In the genomic region with DNA sequence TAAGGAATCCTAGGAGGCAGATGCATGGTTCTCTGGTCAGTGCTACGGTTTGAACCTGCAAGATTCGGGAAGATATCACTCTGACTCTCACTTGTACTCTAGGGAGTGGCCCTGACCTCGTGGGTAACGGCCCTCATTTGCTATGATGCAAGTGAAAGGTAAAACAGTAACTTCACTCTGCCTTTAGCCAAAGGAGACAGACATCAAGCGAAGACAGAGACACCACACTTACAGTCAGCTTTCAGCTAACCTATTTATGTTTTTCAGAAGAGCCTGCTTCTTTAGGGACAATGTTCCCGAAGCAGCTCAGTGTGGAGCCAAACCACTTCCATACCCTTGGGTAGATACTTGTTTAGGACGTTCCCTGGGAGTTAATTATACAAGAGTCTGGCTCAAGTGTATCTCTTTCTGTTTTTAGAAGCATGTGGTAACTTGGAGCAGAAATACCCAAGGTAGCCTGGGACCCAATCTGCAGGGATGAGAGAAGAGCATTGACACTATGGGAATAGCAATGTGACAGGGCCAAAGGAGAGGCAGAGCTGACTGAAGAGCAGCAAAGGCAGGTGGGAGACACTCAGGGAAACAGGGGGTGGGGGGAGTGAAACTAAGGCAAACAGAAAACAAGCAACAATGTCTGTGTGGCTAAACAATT, we compare ENCODE assay signal across 9 mouse cellular contexts. TPM values are rescaled to one million over a fixed set of nuclear protein-coding genes. Genes with fewer than 3 reads are reported as not detected.
DNase-seq lines count a peak whose midpoint lies in the region; ATAC-seq and TF ChIP-seq lines count a peak whose summit lies in the region.
"Had no signal": no experiment of that assay in that cellular context is flagged by ENCODE, and none has a peak within 500 bp of the region (broad histone marks: within the 10 kb centered on the region; RNA-seq: fewer than 3 reads in every experiment).

No protein-coding gene starts in this region.

- no peak for TF ChIP-seq CTCF in embryonic fibroblast, embryonic 13.5 days (IDR thresholded peaks at IDR 0.05; ENCODE audit: borderline replicate concordance, insufficient read depth, low read length)
- no peak for TF ChIP-seq CTCF in intestine, postnatal 0 days (IDR thresholded peaks at IDR 0.05; ENCODE audit: low read depth)

- H3K36me3 ChIP-seq in lung, embryonic 16.5 days (ENCODE audit: control insufficient read depth, insufficient read depth, low read length), result no peaks in the 10 kb centered on the region
- no peaks in the 10 kb centered on the region for H3K36me3 ChIP-seq in intestine, postnatal 0 days (ENCODE audit: control insufficient read depth, insufficient read depth)
- H3K36me3 ChIP-seq in midbrain, embryonic 15.5 days (replicated peaks), result no peaks in the 10 kb centered on the region

- peak overlapping the region; percentile 99 for H3K27ac ChIP-seq in lung, embryonic 16.5 days (ENCODE audit: low read length)
- H3K27ac ChIP-seq in embryonic fibroblast, embryonic 13.5 days (ENCODE audit: insufficient read depth, low read length), result peak overlapping the region; percentile 93; the same call in 1 of the 2 replicates
- no peak overlapping the region; the same call in 1 of the 2 replicates for H3K27ac ChIP-seq in intestine, postnatal 0 days (ENCODE audit: low read depth, low read length)
- H3K27ac ChIP-seq in midbrain, embryonic 15.5 days, result peak overlapping the region; percentile 98

- H3K4me3 ChIP-seq in lung, embryonic 16.5 days (ENCODE audit: low read length), result peak overlapping the region; percentile 58
- H3K4me3 ChIP-seq in embryonic fibroblast, embryonic 13.5 days (ENCODE audit: insufficient read depth, low read length), result no peak overlapping the region
- H3K4me3 ChIP-seq in intestine, postnatal 0 days (ENCODE audit: low read depth, low read length), result no peak overlapping the region
- H3K4me3 ChIP-seq in midbrain, embryonic 15.5 days, result no peak overlapping the region

- no peak for ATAC-seq in lung, embryonic 16.5 days (ENCODE audit: low read depth)
- no peak for ATAC-seq in intestine, postnatal 0 days
- no peak for ATAC-seq in midbrain, embryonic 15.5 days (replicated peaks)

- H3K9me3 ChIP-seq in lung, embryonic 16.5 days (ENCODE audit: control insufficient read depth, low read length), result no peaks in the 10 kb centered on the region
- no peaks in the 10 kb centered on the region for H3K9me3 ChIP-seq in intestine, postnatal 0 days (ENCODE audit: control insufficient read depth)
- no peaks in the 10 kb centered on the region for H3K9me3 ChIP-seq in midbrain, embryonic 15.5 days

- DNase-seq in lung, adult 18-20 months, result no peak
- DNase-seq in right cerebral cortex, postnatal 36 days (ENCODE audit: low spot score in 2 of 2), result no peak
- no peak for DNase-seq in spleen, postnatal 36 days (ENCODE audit: low spot score in 2 of 2)
- DNase-seq in ovary, postnatal 10 days (ENCODE audit: low spot score), result no peak

- peak overlapping the region; percentile 87 for H3K9ac ChIP-seq in lung, embryonic 16.5 days (ENCODE audit: low read length)
- no peak overlapping the region for H3K9ac ChIP-seq in intestine, postnatal 0 days (ENCODE audit: low read depth, low read length)
- H3K9ac ChIP-seq in midbrain, embryonic 15.5 days, result no peak overlapping the region; the same call in 1 of the 2 replicates

- no peak; the same call in 1 of the 2 replicates for TF ChIP-seq POLR2A in embryonic fibroblast, embryonic 13.5 days (IDR thresholded peaks at IDR 0.05; ENCODE audit: low read depth, low read length)

- H3K27me3 ChIP-seq in lung, embryonic 16.5 days (ENCODE audit: control insufficient read depth, insufficient read depth, low read depth, low read length), result no peaks in the 10 kb centered on the region
- H3K27me3 ChIP-seq in intestine, postnatal 0 days (replicated peaks; ENCODE audit: control insufficient read depth, insufficient read depth, low read length), result no peaks in the 10 kb centered on the region
- H3K27me3 ChIP-seq in midbrain, embryonic 15.5 days (replicated peaks), result no peaks in the 10 kb centered on the region

- H3K4me2 ChIP-seq in lung, embryonic 16.5 days (ENCODE audit: low read depth, low read length), result peak overlapping the region; percentile 67
- peak overlapping the region; percentile 78 for H3K4me2 ChIP-seq in intestine, postnatal 0 days (replicated peaks; ENCODE audit: low read depth)
- H3K4me2 ChIP-seq in midbrain, embryonic 15.5 days, result peak overlapping the region; percentile 67

- peaks cover 26% of the 10 kb centered on the region for H3K4me1 ChIP-seq in lung, embryonic 16.5 days (replicated peaks; ENCODE audit: control insufficient read depth, insufficient read depth, low read length)
- H3K4me1 ChIP-seq in embryonic fibroblast, embryonic 13.5 days (ENCODE audit: control insufficient read depth, insufficient read depth, low read length), result peaks cover 4% of the 10 kb centered on the region; the same call in 1 of the 2 replicates
- peaks cover 12% of the 10 kb centered on the region for H3K4me1 ChIP-seq in intestine, postnatal 0 days (replicated peaks; ENCODE audit: control insufficient read depth, insufficient read depth, low read length)
- peaks cover 20% of the 10 kb centered on the region for H3K4me1 ChIP-seq in midbrain, embryonic 15.5 days

- WGBS in lung, embryonic 16.5 days, result 77% methylated on average over 7 of the region's 7 CpGs
- 47% methylated on average over 7 of the region's 7 CpGs for WGBS in intestine, postnatal 0 days
- 83% methylated on average over 7 of the region's 7 CpGs for WGBS in midbrain, embryonic 15.5 days

RNA-seq across cellular contexts. Expression of a gene that starts 1.2 kb away (rescaled TPM):
- 16.9 and 21.5 TPM in 2 replicates for polyA plus RNA-seq in lung, embryonic 16.5 days (2015; fragmentation: Nextera tagmentation; extraction: Ambion mirVana)
- 9.2 and 11.1 TPM in 2 replicates for polyA plus RNA-seq in embryonic fibroblast, embryonic 13.5 days (2011; ENCODE audit: insufficient read length, low read depth, missing spikeins)
- polyA plus RNA-seq in intestine, postnatal 0 days (2015; fragmentation: Nextera tagmentation; extraction: Ambion mirVana), result 30.6 and 55.7 TPM in 2 replicates
- 14.4 and 19.2 TPM in 2 replicates for polyA plus RNA-seq in midbrain, embryonic 15.5 days (2015; fragmentation: Nextera tagmentation; extraction: Ambion mirVana)

RNA-seq across cellular contexts. Expression of a gene that starts 2.4 kb away (rescaled TPM):
- 1.0 and 2.3 TPM in 2 replicates for polyA plus RNA-seq in lung, embryonic 16.5 days (2015; fragmentation: Nextera tagmentation; extraction: Ambion mirVana)
- polyA plus RNA-seq in embryonic fibroblast, embryonic 13.5 days (2011; ENCODE audit: insufficient read length, low read depth, missing spikeins), result not detected in 2 replicates
- polyA plus RNA-seq in intestine, postnatal 0 days (2015; fragmentation: Nextera tagmentation; extraction: Ambion mirVana), result 0.42 and 1.1 TPM in 2 replicates
- polyA plus RNA-seq in midbrain, embryonic 15.5 days (2015; fragmentation: Nextera tagmentation; extraction: Ambion mirVana), result 0.11 TPM in 1 of 2 replicates, not detected in the other
- polyA plus RNA-seq: brain, embryonic 14.5 days had no signal

RNA-seq across cellular contexts. Expression of a gene that starts 4.0 kb away (rescaled TPM):
- 37.6 and 61.6 TPM in 2 replicates for polyA plus RNA-seq in lung, embryonic 16.5 days (2015; fragmentation: Nextera tagmentation; extraction: Ambion mirVana)
- polyA plus RNA-seq in embryonic fibroblast, embryonic 13.5 days (2011; ENCODE audit: insufficient read length, low read depth, missing spikeins), result not detected in 2 replicates
- 87.4 and 108 TPM in 2 replicates for polyA plus RNA-seq in intestine, postnatal 0 days (2015; fragmentation: Nextera tagmentation; extraction: Ambion mirVana)
- polyA plus RNA-seq in midbrain, embryonic 15.5 days (2015; fragmentation: Nextera tagmentation; extraction: Ambion mirVana), result 44.8 and 51.7 TPM in 2 replicates

RNA-seq across cellular contexts. Expression of a gene that starts 5.1 kb away (rescaled TPM):
- polyA plus RNA-seq in lung, embryonic 16.5 days (2015; fragmentation: Nextera tagmentation; extraction: Ambion mirVana), result 3.6 and 4.7 TPM in 2 replicates
- 10.0 and 16.5 TPM in 2 replicates for polyA plus RNA-seq in embryonic fibroblast, embryonic 13.5 days (2011; ENCODE audit: insufficient read length, low read depth, missing spikeins)
- polyA plus RNA-seq in intestine, postnatal 0 days (2015; fragmentation: Nextera tagmentation; extraction: Ambion mirVana), result 1.1 and 1.5 TPM in 2 replicates
- 2.3 and 2.4 TPM in 2 replicates for polyA plus RNA-seq in midbrain, embryonic 15.5 days (2015; fragmentation: Nextera tagmentation; extraction: Ambion mirVana)

RNA-seq across cellular contexts. Expression of a gene that starts 19.1 kb away (rescaled TPM):
- polyA plus RNA-seq in lung, embryonic 16.5 days (2015; fragmentation: Nextera tagmentation; extraction: Ambion mirVana), result 9.8 and 12.3 TPM in 2 replicates
- polyA plus RNA-seq in embryonic fibroblast, embryonic 13.5 days (2011; ENCODE audit: insufficient read length, low read depth, missing spikeins), result 2.5 and 3.7 TPM in 2 replicates
- polyA plus RNA-seq in intestine, postnatal 0 days (2015; fragmentation: Nextera tagmentation; extraction: Ambion mirVana), result 2.1 and 4.7 TPM in 2 replicates
- 5.6 and 6.1 TPM in 2 replicates for polyA plus RNA-seq in midbrain, embryonic 15.5 days (2015; fragmentation: Nextera tagmentation; extraction: Ambion mirVana)

Comparison
In these comparisons a context has a peak if more than half of its experiments do, and no peak if none do; other contexts are left out.
1. RNA of a gene that starts 4.0 kb away (polyA plus RNA-seq): 87.4 to 108 TPM in intestine, postnatal 0 days, 44.8 to 51.7 TPM in midbrain, embryonic 15.5 days and 37.6 to 61.6 TPM in lung, embryonic 16.5 days; not detected in embryonic fibroblast, embryonic 13.5 days; every median in the first group is over 10 times any median in the second.
2. Peak in every context shown above with its lines, with median percentiles within 50 percentile points of each other: H3K4me2 ChIP-seq.